Mouse (Mus musculus): ENCODE measurements around the gene Gm17359.
"Not testable (repeated sequence)": the region's sequence is repeated elsewhere in the genome, so short reads cannot be mapped to it uniquely, and the experiment has no call there.

Gm17359 gene

GRCm38 (mm10) chr3:79416944-79417680 is 80.7 kb downstream of the Gm17359 start:
- no peak for DNase-seq

GRCm38 (mm10) chr3:79418921-79419320 is 82.5 kb downstream of the Gm17359 start:
- DNase-seq: no peak

- DNase-seq: no peak
Measured at GRCm38 (mm10) chr3:79425441-79425840, 89.0 kb downstream of the Gm17359 start.

GRCm38 (mm10) chr3:79433593-79433992 is 97.1 kb downstream of the Gm17359 start:
- peak; percentile 41 for DNase-seq

GRCm38 (mm10) chr3:79434436-79434835 is 98.0 kb downstream of the Gm17359 start:
- DNase-seq: no peak

- DNase-seq: no peak
Measured at GRCm38 (mm10) chr3:79434985-79435384, 98.5 kb downstream of the Gm17359 start.

- no peak for DNase-seq
Measured at GRCm38 (mm10) chr3:79436186-79436585, 99.7 kb downstream of the Gm17359 start.

- DNase-seq: no peak
Measured at GRCm38 (mm10) chr3:79438276-79438675, 101.8 kb downstream of the Gm17359 start.

- peak; percentile 57 for DNase-seq
Measured at GRCm38 (mm10) chr3:79440976-79441491, 104.6 kb downstream of the Gm17359 start.

GRCm38 (mm10) chr3:79443850-79444249 is 107.4 kb downstream of the Gm17359 start:
- DNase-seq: no peak

GRCm38 (mm10) chr3:79445041-79445440 is 108.6 kb downstream of the Gm17359 start:
- DNase-seq: no peak

- DNase-seq: no peak
Measured at GRCm38 (mm10) chr3:79446124-79446523, 109.7 kb downstream of the Gm17359 start.

GRCm38 (mm10) chr3:79446648-79447047 is 110.2 kb downstream of the Gm17359 start:
- not testable (repeated sequence) for DNase-seq

GRCm38 (mm10) chr3:79448421-79448820 is 112.0 kb downstream of the Gm17359 start:
- DNase-seq: peak; percentile 9

- no peak for DNase-seq
Measured at GRCm38 (mm10) chr3:79449361-79449760, 112.9 kb downstream of the Gm17359 start.

GRCm38 (mm10) chr3:79452696-79453263 is 116.3 kb downstream of the Gm17359 start:
- DNase-seq: no peak

- no peak for DNase-seq
Measured at GRCm38 (mm10) chr3:79455761-79456160, 119.3 kb downstream of the Gm17359 start.

- DNase-seq: no peak
Measured at GRCm38 (mm10) chr3:79458651-79459275, 122.3 kb downstream of the Gm17359 start.

- no peak for DNase-seq
Measured at GRCm38 (mm10) chr3:79469440-79469839, 133.0 kb downstream of the Gm17359 start.

GRCm38 (mm10) chr3:79472362-79472761 is 135.9 kb downstream of the Gm17359 start:
- peak; percentile 39 for DNase-seq

GRCm38 (mm10) chr3:79474911-79475310 is 138.4 kb downstream of the Gm17359 start:
- no peak for DNase-seq

- no peak for DNase-seq
Measured at GRCm38 (mm10) chr3:79475980-79476379, 139.5 kb downstream of the Gm17359 start.

GRCm38 (mm10) chr3:79478400-79478799 is 141.9 kb downstream of the Gm17359 start:
- no peak for DNase-seq

- DNase-seq: no peak
Measured at GRCm38 (mm10) chr3:79478880-79479279, 142.4 kb downstream of the Gm17359 start.

Measured in lung, postnatal 10 days (tissue).